Mouse (Mus musculus) embryonic facial prominence, embryonic 13.5 days (tissue): ENCODE data around the gene Npy4r. TPM values are rescaled to one million over a fixed set of nuclear protein-coding genes. Genes with fewer than 3 reads are reported as not detected.

Source experiments
- ATAC-seq: fragments of 200-750 bp; cut with Nextera tagmentation; 2 replicates; pipeline ENCODE4 v1.8.0; 2017; ENCODE audit warnings: low read depth; ENCODE audit not compliant: insufficient number of reproducible peaks, insufficient read depth, low FRiP score, low TSS enrichment
- H3K27ac ChIP-seq: fragments of 300-500 bp; sonication (generic); 2 replicates; pipeline ENCODE4 v1.5.1; 2015; ENCODE audit warnings: moderate library complexity, mild to moderate bottlenecking, inconsistent platforms
- H3K27me3 ChIP-seq: fragments of 300-500 bp; sonication (generic); 2 replicates; pipeline ENCODE4 v1.6.1; 2015; ENCODE audit warnings: mild to moderate bottlenecking, inconsistent platforms
- H3K36me3 ChIP-seq: fragments of 300-500 bp; sonication (generic); 2 replicates; pipeline ENCODE4 v1.6.1; 2015; ENCODE audit warnings: mild to moderate bottlenecking, inconsistent platforms
- H3K4me1 ChIP-seq: fragments of 300-500 bp; sonication (generic); 2 replicates; pipeline ENCODE4 v1.6.1; 2015; ENCODE audit warnings: inconsistent platforms
- H3K4me2 ChIP-seq: fragments of 300-500 bp; sonication (generic); 2 replicates; pipeline ENCODE4 v1.6.1; 2015; ENCODE audit warnings: moderate library complexity, mild to moderate bottlenecking, inconsistent platforms
- H3K4me3 ChIP-seq: fragments of 300-500 bp; sonication (generic); 2 replicates; pipeline ENCODE4 v1.5.1; 2015; ENCODE audit warnings: mild to moderate bottlenecking, inconsistent platforms
- H3K9ac ChIP-seq: fragments of 300-500 bp; sonication (generic); 2 replicates; pipeline ENCODE4 v1.6.1; 2015; ENCODE audit warnings: mild to moderate bottlenecking, inconsistent platforms
- H3K9me3 ChIP-seq: fragments of 300-500 bp; sonication (generic); 2 replicates; pipeline ENCODE4 v1.6.1; 2016; ENCODE audit warnings: inconsistent platforms
- WGBS: fragments of 180-500 bp; shearing (Covaris S2); methylation state at CpG from one replicate; pipeline ENCODE4 v1.1.7; 2015; ENCODE audit warnings: mixed read lengths; 5-methylcytosine and 5-hydroxymethylcytosine counted together
- polyA plus RNA-seq: library from polyadenylated mRNA; unstranded; fragments of >200 nt; fragmentation: Nextera tagmentation; extraction: Ambion mirVana; gene quantifications from 2 replicates; pipeline ENCODE4 v1.2.1, GENCODE M21; 2015

Gene Npy4r
- polyA plus RNA-seq, 1 experiment from 2014 or later: 0.69 TPM

DNA sequence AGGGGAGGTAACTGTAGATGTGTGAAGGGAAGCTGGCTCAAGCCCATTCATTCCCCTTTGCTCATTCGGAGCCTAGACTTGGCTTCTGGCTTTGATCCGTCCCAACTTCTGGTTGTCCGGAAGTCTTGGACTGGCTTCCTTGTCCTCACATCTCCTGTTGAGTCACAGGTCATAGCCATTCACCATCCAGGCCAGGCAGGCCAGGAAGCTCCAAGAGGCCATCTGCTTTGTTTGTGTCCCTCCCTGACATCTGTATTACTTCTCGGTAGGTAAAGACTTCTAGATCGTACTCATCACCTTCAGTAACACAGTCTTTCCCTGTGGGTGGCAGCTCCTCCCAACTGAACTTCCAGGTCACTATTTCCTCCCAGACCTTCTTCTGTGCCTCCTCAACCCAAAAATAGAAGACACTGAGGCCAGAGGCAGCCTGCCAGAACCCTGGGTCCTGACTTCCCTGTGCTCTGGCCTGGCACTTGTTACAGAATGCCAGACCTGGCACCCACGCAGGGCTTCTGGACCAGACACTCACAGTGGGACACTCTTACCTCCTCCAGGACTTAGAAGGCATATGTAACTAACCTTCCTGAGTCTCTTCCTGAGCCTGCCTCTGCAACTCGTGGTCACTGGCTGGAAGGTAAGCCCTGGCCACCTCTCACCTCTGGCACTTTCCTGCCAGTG is 33.1 kb downstream of the Npy4r start:
- ATAC-seq: no peak
- 80% methylated on average over 7 of the region's 7 CpGs for WGBS
- no peak overlapping the region for H3K4me2 ChIP-seq

DNA sequence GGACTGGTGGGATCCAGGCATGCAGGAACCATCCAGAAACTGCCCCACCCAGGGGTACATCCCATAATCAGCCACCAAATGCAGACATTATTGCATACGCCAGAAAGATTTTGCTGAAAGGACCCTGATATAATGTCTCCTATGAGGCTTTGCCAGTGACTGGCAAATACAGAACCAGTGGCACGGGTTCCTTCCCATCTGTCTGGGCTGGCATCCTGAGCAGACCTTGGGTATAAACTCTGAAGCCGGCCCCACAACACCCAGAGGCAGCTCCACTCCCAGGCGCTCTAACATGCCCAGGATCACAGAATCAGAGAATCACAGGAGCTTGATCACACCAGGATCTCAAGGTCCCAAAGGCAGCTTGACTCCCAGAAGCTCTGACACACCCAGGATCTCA is 38.0 kb downstream of the Npy4r start:
- no peak overlapping the region for H3K4me3 ChIP-seq
- no peaks in the 10 kb centered on the region for H3K36me3 ChIP-seq
- no peak overlapping the region for H3K4me2 ChIP-seq
- 82% methylated on average over 4 of the region's 4 CpGs for WGBS
- no peak for ATAC-seq
- no peaks in the 10 kb centered on the region for H3K4me1 ChIP-seq
- H3K9ac ChIP-seq: no peak overlapping the region
- no peaks in the 10 kb centered on the region for H3K9me3 ChIP-seq
- H3K27me3 ChIP-seq: no peaks in the 10 kb centered on the region
- no peak overlapping the region for H3K27ac ChIP-seq

More for the DNA sequence above, 33.1 kb downstream of the Npy4r start:
- Histone ChIP-seq H3K27me3 (no peaks in the 10 kb centered on the region), H3K27ac (no peak overlapping the region), H3K9me3 (no peaks in the 10 kb centered on the region), H3K36me3 (no peaks in the 10 kb centered on the region), H3K4me3 (no peak overlapping the region), H3K4me1 (no peaks in the 10 kb centered on the region), H3K9ac (no peak overlapping the region)

DNA sequence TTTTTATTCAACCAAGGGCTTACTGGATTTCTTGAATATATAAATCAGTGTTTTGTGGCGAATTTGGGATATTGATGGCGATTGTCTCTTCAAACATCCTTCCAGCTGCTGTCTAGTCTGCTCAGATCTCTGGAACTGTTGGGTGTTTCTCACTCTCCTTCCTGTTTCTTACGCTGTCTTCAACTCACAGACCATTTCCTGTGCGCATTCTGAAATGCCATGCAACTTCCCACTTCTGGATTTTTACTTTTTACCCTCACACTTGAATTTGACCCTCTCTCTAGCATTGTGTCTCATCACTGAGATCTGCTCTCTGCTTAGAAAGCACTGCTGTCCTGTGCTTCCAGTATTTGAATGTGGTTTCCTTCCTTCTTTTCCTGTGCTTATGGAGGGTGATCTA is 44.7 kb downstream of the Npy4r start:
- no peak overlapping the region for H3K4me3 ChIP-seq
- no peak for ATAC-seq
- peaks cover 9% of the 10 kb centered on the region for H3K4me1 ChIP-seq
- no peaks in the 10 kb centered on the region for H3K9me3 ChIP-seq
- no peaks in the 10 kb centered on the region for H3K36me3 ChIP-seq
- no peak overlapping the region for H3K4me2 ChIP-seq
- H3K27me3 ChIP-seq: no peaks in the 10 kb centered on the region
- H3K9ac ChIP-seq: no peak overlapping the region
- 69% methylated on average over 4 of the region's 4 CpGs for WGBS
- H3K27ac ChIP-seq: no peak overlapping the region

DNA sequence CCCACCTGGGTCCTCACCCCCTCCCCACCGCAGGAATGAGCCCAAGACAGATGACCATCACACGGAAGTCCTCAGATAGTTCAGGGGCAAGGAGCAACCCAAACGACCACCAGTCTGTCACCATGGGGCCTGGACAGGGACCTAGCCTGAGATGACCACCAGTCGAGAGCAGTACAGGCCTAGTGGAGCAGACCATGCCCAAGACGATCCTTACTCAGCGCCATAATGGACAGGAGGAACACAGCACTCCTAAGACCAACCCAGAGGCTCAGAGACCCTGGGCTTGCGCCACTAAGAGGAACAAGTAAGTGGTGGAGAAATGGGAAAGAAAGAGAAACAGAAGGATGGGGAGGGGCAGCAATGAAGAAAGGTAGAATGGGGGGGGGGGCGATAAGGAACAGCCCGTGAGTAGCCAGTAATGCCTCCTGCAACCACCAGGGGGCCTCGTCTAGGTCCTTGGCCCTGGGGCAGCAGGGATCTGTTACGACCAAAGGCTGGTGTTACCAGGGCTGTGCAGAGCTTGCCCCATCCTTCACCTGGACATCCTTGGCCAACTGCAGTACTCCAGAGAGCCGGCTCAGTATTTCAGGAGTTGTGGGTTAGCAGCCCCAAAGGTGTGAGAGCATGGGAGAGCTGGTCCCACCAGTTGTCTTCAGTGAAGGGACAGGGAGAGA is 45.8 kb downstream of the Npy4r start:
- Histone ChIP-seq H3K9me3 (no peaks in the 10 kb centered on the region), H3K4me1 (peaks cover 14% of the 10 kb centered on the region), H3K4me2 (no peak overlapping the region), H3K27me3 (no peaks in the 10 kb centered on the region), H3K9ac (no peak overlapping the region), H3K36me3 (no peaks in the 10 kb centered on the region), H3K4me3 (no peak overlapping the region), H3K27ac (no peak overlapping the region)
- WGBS: 57% methylated on average over 12 of the region's 12 CpGs
- no peak for ATAC-seq

DNA sequence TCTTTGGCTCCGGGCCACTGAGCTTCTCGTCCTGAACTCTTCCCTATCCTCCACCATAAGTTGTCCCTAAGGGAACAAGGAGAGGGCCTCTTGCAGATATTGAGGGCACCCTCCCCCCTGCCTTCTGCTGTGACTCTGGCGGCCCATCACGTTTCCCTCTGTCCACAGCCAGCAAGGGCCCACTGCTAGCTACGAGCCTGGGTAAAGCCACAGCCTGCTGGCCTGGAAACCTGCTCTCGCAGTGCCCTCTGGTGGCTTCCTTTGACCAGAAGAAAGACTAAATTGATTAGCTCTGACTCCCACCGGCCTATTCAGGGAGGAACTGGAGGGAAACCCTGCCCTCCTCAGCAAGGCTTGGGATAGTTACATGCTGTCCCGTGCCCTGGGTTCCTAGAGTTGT is 47.4 kb downstream of the Npy4r start:
- Histone ChIP-seq H3K36me3 (no peaks in the 10 kb centered on the region), H3K4me1 (peaks cover 14% of the 10 kb centered on the region), H3K9me3 (no peaks in the 10 kb centered on the region), H3K27ac (no peak overlapping the region), H3K27me3 (no peaks in the 10 kb centered on the region), H3K4me2 (no peak overlapping the region), H3K9ac (no peak overlapping the region), H3K4me3 (no peak overlapping the region)
- ATAC-seq: peak; percentile 54; the same call in 1 of the 2 replicates
- WGBS: 23% methylated on average over 8 of the region's 8 CpGs

DNA sequence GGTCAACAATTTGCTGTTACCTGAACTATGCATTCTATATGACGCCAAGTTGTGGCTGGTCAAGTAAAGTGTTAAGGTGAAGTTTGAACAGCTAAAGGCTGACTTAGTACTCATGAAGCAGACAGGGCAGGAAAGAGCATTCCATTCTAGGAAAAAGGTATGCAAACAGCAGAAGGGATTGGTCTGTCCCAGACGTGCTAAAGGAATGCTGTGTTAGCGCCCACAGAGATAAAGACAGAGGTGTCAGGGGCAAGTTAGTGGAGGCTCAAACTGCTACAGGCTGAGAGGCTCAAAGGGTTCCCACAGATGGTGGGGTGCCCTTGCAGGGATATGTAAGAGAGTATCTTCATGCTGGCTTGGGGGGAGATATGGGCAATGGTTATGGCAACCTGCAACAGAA is 48.4 kb downstream of the Npy4r start:
- peaks cover 14% of the 10 kb centered on the region for H3K4me1 ChIP-seq
- no peak overlapping the region for H3K4me2 ChIP-seq
- H3K9ac ChIP-seq: no peak overlapping the region
- WGBS: 74% methylated on average over 3 of the region's 3 CpGs
- H3K27ac ChIP-seq: no peak overlapping the region
- ATAC-seq: no peak
- no peaks in the 10 kb centered on the region for H3K27me3 ChIP-seq
- no peak overlapping the region for H3K4me3 ChIP-seq
- no peaks in the 10 kb centered on the region for H3K36me3 ChIP-seq
- no peaks in the 10 kb centered on the region for H3K9me3 ChIP-seq

DNA sequence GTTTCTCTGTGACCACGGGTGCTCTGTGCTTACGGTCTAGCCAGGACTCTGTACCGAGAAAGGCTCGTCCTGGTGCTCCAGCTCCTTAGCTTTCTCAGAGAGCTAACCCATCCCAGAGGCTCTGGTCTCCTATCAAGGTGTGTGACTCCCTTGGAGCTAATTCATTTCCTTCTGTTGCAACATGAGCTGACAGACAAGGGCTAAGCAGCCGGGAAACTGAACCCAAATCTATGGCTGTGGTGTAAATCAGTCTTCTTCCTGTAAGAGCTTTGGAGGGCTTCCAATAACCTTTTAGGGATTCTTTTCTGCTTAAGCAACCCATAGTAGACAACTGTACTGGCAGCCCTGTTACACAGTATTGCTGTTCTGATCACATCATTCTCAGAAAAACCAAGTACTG is 49.7 kb downstream of the Npy4r start, which contains the start of gene A630023A22Rik:
Gene A630023A22Rik (minus strand): TSS at position 154 of the 400 bp plus-strand sequence.
- Histone ChIP-seq H3K9ac (no peak within 1 kb of the TSS), H3K27ac (peak within 1 kb of the TSS; percentile 44; the same call in 1 of the 2 replicates)

DNA sequence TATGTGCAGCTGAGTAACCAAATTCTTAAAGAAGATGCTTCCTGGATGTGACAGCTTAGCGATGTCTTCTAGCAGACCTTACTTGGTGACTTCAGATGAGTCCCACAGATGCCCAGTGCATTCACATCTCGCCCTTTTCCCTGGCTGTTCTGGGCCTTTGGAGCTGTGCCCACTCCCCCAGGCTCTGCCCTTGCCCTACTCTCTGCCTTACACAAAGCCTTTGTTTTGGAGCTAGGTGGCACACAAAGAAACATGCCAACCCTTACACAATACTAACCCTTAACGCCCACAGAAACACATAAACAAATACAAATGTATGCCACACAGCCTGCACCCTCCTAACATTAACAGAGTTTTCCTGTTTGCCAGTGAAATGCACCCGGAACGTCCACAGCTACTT is 56.1 kb downstream of the Npy4r start:
- H3K4me2 ChIP-seq: no peak overlapping the region
- H3K4me3 ChIP-seq: no peak overlapping the region
- 82% methylated on average over 5 of the region's 5 CpGs for WGBS
- H3K36me3 ChIP-seq: no peaks in the 10 kb centered on the region
- no peak overlapping the region for H3K9ac ChIP-seq
- H3K4me1 ChIP-seq: no peaks in the 10 kb centered on the region
- H3K27me3 ChIP-seq: no peaks in the 10 kb centered on the region
- no peak for ATAC-seq
- no peak overlapping the region for H3K27ac ChIP-seq
- no peaks in the 10 kb centered on the region for H3K9me3 ChIP-seq

More for the DNA sequence above, 49.7 kb downstream of the Npy4r start, which contains the start of gene A630023A22Rik:
- no peak for ATAC-seq
- Histone ChIP-seq H3K36me3 (no peaks in the 10 kb centered on the region), H3K9me3 (no peaks in the 10 kb centered on the region), H3K27me3 (no peaks in the 10 kb centered on the region), H3K4me3 (no peak within 1 kb of the TSS), H3K4me2 (no peak within 1 kb of the TSS), H3K4me1 (peaks cover 14% of the 10 kb centered on the region)
- WGBS: 58% methylated on average over 5 of the region's 5 CpGs

Other genes starting within 250 kb of the Npy4r start
- 21.2 and 22.1 TPM in 2 replicates for gene Gdf10, start 228.9 kb downstream of the Npy4r start, polyA plus RNA-seq
- 0.08 TPM in 2 replicates for gene Gdf2, start 211.4 kb downstream of the Npy4r start, polyA plus RNA-seq
- gene Rbp3, start 198.5 kb downstream of the Npy4r start, polyA plus RNA-seq: not detected in 2 replicates
- 0.32 and 0.77 TPM in 2 replicates for gene Zfp488, start 173.7 kb downstream of the Npy4r start, polyA plus RNA-seq
- gene Gm30083, start 137.3 kb downstream of the Npy4r start, polyA plus RNA-seq: not detected in 2 replicates
- gene Gm5460, start 135.7 kb downstream of the Npy4r start, polyA plus RNA-seq: not detected in 2 replicates
- not detected in 2 replicates for gene Antxrl, start 99.8 kb downstream of the Npy4r start, polyA plus RNA-seq
- gene Anxa8, start 66.5 kb downstream of the Npy4r start, polyA plus RNA-seq: 20.1 and 23.0 TPM in 2 replicates
- gene A630023A22Rik, start 49.7 kb downstream of the Npy4r start, polyA plus RNA-seq: not detected in 2 replicates
- gene Gprin2, start 49.2 kb upstream of the Npy4r start, polyA plus RNA-seq: 1.5 and 1.7 TPM in 2 replicates
- gene Syt15, start 67.1 kb upstream of the Npy4r start, polyA plus RNA-seq: 0.30 and 0.66 TPM in 2 replicates
- 15.8 and 19.4 TPM in 2 replicates for gene Shld2, start 158.0 kb upstream of the Npy4r start, polyA plus RNA-seq
- gene Glud1, start 158.2 kb upstream of the Npy4r start, polyA plus RNA-seq: 85.6 and 85.8 TPM in 2 replicates
- gene Fam25c, start 202.9 kb upstream of the Npy4r start, polyA plus RNA-seq: 4.7 and 6.9 TPM in 2 replicates
- 1.8 and 4.4 TPM in 2 replicates for gene Sncg, start 222.3 kb upstream of the Npy4r start, polyA plus RNA-seq
- 7.4 and 7.7 TPM in 2 replicates for gene Mmrn2, start 223.0 kb upstream of the Npy4r start, polyA plus RNA-seq